Mouse (Mus musculus) lung, adult 2 months (tissue): Measurements from ENCODE around the gene Rhoa.

Source experiments
- CTCF ChIP-seq: fragments of 200-500 bp; IDR thresholded peaks from 2 replicates; pipeline ENCODE4 v1.5.1; 2011; ENCODE audit warnings: mild to moderate bottlenecking, low read length, control low read depth; ENCODE audit not compliant: insufficient read depth
- POLR2A ChIP-seq: fragments of 200-500 bp; IDR thresholded peaks from 2 replicates; pipeline ENCODE4 v1.6.1; 2011; ENCODE audit warnings: low read depth, mild to moderate bottlenecking, control low read depth, low read length, borderline replicate concordance; ENCODE audit errors: extremely low read depth

DNA sequence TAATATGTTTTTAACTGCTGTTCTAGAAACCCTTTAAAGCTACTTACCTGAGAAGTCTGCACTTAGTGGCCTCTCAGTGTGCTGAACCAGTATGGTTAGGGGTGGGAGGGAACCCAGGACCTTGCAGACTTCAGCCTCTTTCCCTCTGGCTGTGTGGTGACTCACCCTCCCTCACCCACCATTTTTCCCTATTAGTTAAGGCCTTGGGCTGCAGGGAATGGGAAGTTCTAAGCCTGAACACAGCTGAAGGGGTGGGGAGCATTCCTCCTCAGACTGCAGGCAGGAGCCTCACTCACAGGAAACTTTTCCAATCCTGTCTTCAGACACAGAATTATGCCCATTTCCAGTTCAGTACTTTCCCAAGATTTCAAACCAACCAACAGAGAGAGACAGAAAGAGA is 35.9 kb downstream of the Rhoa start:
- TF ChIP-seq CTCF (no peak), POLR2A (no peak)
